Mouse (Mus musculus) neural tube, embryonic 11.5 days (tissue): Measurements from ENCODE around the gene Gm42791. TPM values are rescaled to one million over a fixed set of nuclear protein-coding genes. Genes with fewer than 3 reads are reported as not detected.
A peak's percentile ranks its signal among the peaks of the same experiment; 100 is the strongest.

ENCODE experiments used
- ATAC-seq: fragments of 200-750 bp; cut with Nextera tagmentation; 2 replicates; pipeline ENCODE4 v1.8.0; 2017; ENCODE audit warnings: moderate number of reproducible peaks, mild to moderate bottlenecking, moderate TSS enrichment, moderate library complexity; ENCODE audit not compliant: insufficient read depth, low FRiP score, low TSS enrichment
- DNase-seq: peaks from one replicate; pipeline ENCODE4 v3.0.0-alpha.2; 2015; ENCODE audit warnings: low spot score
- H3K27ac ChIP-seq: fragments of 300-500 bp; sonication (generic); 2 replicates; pipeline ENCODE4 v1.5.1; 2014; ENCODE audit warnings: low read depth, mild to moderate bottlenecking, low read length
- H3K27me3 ChIP-seq: fragments of 300-500 bp; sonication (generic); 2 replicates; pipeline ENCODE4 v1.6.1; 2014; ENCODE audit warnings: mild to moderate bottlenecking, low read length, mixed read lengths; ENCODE audit not compliant: control insufficient read depth, insufficient read depth
- H3K36me3 ChIP-seq: fragments of 300-500 bp; sonication (generic); 2 replicates; pipeline ENCODE4 v1.6.1; 2014; ENCODE audit warnings: mild to moderate bottlenecking, low read length, moderate library complexity, mixed read lengths; ENCODE audit not compliant: control insufficient read depth, insufficient read depth
- H3K4me1 ChIP-seq: fragments of 300-500 bp; sonication (generic); 2 replicates; pipeline ENCODE4 v1.6.1; 2014; ENCODE audit warnings: low read length, mixed read lengths; ENCODE audit not compliant: control insufficient read depth, insufficient read depth
- H3K4me2 ChIP-seq: fragments of 300-500 bp; sonication (generic); 2 replicates; pipeline ENCODE4 v1.6.1; 2014; ENCODE audit warnings: low read depth, mild to moderate bottlenecking, moderate library complexity
- H3K4me3 ChIP-seq: fragments of 300-500 bp; sonication (generic); 2 replicates; pipeline ENCODE4 v1.5.1; 2014; ENCODE audit warnings: low read depth, low read length
- H3K9ac ChIP-seq: fragments of 300-500 bp; sonication (generic); 2 replicates; pipeline ENCODE4 v1.6.1; 2014; ENCODE audit warnings: mild to moderate bottlenecking, low read length
- H3K9me3 ChIP-seq: fragments of 300-500 bp; sonication (generic); 2 replicates; pipeline ENCODE4 v1.6.1; 2016; ENCODE audit warnings: low read length; ENCODE audit not compliant: control insufficient read depth
- WGBS: fragments of 180-500 bp; shearing (Covaris S2); extraction: QIAGEN DNeasy Blood & Tissue Kit; methylation state at CpG from one replicate; pipeline ENCODE4 v1.1.7; 2014; 5-methylcytosine and 5-hydroxymethylcytosine counted together
- polyA plus RNA-seq: library from polyadenylated mRNA; unstranded; fragments of >200 nt; fragmentation: Nextera tagmentation; extraction: Ambion mirVana; gene quantifications from 2 replicates; pipeline ENCODE4 v1.2.1, GENCODE M21; 2014

Gene Gm42791
- polyA plus RNA-seq, 1 experiment from 2014 or later, result 2.0 TPM

DNA sequence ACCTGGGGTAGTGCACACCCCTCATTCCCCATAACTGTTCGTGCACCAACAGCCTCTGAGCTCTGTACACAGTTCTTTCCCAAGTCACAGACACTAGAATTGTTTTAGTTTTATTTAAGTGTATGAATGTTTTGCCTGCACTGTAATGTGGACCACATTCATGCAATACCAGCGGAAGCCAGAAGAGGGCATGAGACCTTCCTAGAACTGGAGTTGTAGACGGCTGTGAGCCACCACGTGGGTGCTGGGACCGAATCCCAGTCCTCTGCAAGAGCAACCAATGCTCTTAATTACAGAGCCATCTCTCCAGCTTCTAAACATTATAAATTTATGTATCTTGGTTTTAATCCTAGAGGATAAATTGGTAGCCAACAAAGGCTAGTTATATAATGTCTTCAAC is 48.2 kb downstream of the Gm42791 start:
- H3K36me3 ChIP-seq, result no peaks in the 10 kb centered on the region
- no peak overlapping the region for H3K4me3 ChIP-seq
- H3K27me3 ChIP-seq, result no peaks in the 10 kb centered on the region

DNA sequence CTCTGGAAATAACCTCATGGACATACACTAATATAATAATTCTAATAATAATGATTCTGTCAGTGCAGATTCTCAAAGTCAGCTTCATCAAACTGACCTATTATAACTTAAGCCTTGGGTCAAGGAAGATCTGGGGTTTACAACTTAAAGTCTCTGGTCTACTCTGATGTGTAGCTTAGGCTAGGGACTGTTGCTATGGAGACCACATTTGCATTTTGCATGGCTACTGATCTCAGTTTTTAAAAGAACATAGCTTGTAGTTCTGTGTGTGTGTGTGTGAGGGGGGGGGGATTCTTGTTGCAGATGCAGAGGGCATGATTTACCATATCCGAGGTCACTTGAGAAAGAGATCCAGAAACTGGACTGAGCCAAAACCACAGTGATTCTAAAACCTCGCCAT is 49.2 kb downstream of the Gm42791 start:
- Histone ChIP-seq H3K9ac (no peak overlapping the region), H3K4me3 (no peak overlapping the region), H3K27me3 (no peaks in the 10 kb centered on the region), H3K36me3 (no peaks in the 10 kb centered on the region), H3K4me1 (no peaks in the 10 kb centered on the region; the same call in 1 of the 2 replicates), H3K4me2 (no peak overlapping the region), H3K27ac (no peak overlapping the region), H3K9me3 (no peaks in the 10 kb centered on the region)
- ATAC-seq (no peak), DNase-seq (no peak)
- WGBS, result 81% methylated on average over 2 of the region's 2 CpGs

More for the DNA sequence above, 48.2 kb downstream of the Gm42791 start:
- no peak for DNase-seq
- Histone ChIP-seq H3K4me1 (no peaks in the 10 kb centered on the region; the same call in 1 of the 2 replicates), H3K9me3 (no peaks in the 10 kb centered on the region), H3K4me2 (no peak overlapping the region), H3K27ac (no peak overlapping the region), H3K9ac (no peak overlapping the region)
- WGBS, result 69% methylated on average over 5 of the region's 5 CpGs
- ATAC-seq, result no peak

DNA sequence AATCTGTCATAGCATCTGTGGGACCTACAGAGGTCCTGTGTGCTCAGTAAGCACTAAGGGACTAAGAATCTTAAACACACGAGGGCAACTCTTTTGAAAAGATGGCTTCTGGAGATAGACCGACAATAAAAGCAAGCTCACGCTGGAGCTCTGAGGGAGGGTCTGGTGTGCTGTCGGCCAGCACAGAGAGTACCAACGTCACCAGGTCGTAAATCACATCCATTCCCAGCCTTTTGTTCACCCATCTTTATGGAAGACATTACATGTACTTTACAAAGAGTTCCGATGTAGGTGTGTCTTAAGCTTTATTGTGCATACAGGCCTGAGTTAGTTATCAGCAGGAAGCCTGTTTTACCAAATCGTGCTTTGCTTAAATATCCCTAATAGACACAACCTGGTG is 50.9 kb downstream of the Gm42791 start:
- H3K9ac ChIP-seq, result 0 out of 2 replicates have a peak overlapping the region, but pooled peaks have one; percentile 26
- peak; percentile 60; the same call in 1 of the 2 replicates for ATAC-seq
- WGBS, result 28% methylated on average over 8 of the region's 8 CpGs
- DNase-seq, result no peak
- no peaks in the 10 kb centered on the region for H3K36me3 ChIP-seq
- no peak overlapping the region for H3K27ac ChIP-seq
- no peaks in the 10 kb centered on the region for H3K27me3 ChIP-seq
- peak overlapping the region; percentile 1; the same call in 1 of the 2 replicates for H3K4me2 ChIP-seq
- H3K4me1 ChIP-seq, result peaks cover 3% of the 10 kb centered on the region; the same call in 1 of the 2 replicates
- no peaks in the 10 kb centered on the region for H3K9me3 ChIP-seq
- H3K4me3 ChIP-seq, result no peak overlapping the region

DNA sequence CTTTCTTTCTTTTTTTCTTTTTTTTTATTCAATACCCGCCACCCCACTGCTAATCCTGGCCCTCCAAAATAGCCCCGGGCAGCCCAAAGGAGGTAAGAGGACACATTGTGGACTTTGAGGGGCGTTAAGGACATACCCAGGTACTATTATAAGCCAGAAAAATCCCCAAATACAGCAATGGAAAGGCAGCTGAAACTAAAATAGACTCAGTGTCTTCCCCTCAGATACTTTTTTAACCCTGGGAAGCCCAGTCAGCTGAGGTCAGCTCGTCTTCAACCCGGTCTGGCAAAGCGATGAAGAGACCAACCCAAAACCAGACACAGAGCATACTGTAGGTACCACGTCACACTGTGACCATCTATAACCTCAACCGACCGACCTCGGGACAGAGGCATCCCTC is 51.5 kb downstream of the Gm42791 start:
- DNase-seq, result no peak
- H3K36me3 ChIP-seq, result no peaks in the 10 kb centered on the region
- no peak overlapping the region for H3K4me3 ChIP-seq
- H3K27ac ChIP-seq, result no peak overlapping the region
- H3K27me3 ChIP-seq, result no peaks in the 10 kb centered on the region
- WGBS, result 75% methylated on average over 10 of the region's 10 CpGs
- no peak overlapping the region for H3K9ac ChIP-seq
- no peak overlapping the region for H3K4me2 ChIP-seq
- no peaks in the 10 kb centered on the region for H3K9me3 ChIP-seq
- peaks cover 3% of the 10 kb centered on the region; the same call in 1 of the 2 replicates for H3K4me1 ChIP-seq
- ATAC-seq, result 0 out of 2 replicates have a peak, but pooled peaks have one; percentile 49

DNA sequence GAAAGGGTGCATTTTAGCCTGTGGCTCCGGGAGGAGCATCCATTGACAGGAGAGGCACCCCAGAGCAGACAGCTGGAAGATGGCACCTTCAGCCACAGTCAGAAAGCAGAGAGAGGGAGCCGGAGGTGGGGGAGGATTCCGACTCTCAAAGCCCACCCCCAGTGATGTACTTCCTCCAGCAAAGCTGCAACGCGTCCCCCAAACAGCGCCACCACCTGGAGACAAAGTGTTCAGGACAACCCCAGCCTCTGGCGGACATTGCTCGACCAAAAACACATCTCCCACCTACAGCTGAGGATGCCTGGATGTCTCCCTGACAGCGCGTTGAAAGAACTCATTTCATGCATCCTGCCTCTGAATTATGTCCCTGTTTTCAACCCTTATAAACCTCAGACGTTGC is 52.0 kb downstream of the Gm42791 start:
- H3K36me3 ChIP-seq, result no peaks in the 10 kb centered on the region
- WGBS, result 71% methylated on average over 11 of the region's 11 CpGs
- H3K9ac ChIP-seq, result no peak overlapping the region
- DNase-seq, result peak; percentile 37
- H3K27me3 ChIP-seq, result no peaks in the 10 kb centered on the region
- no peak overlapping the region for H3K4me3 ChIP-seq
- no peak overlapping the region for H3K4me2 ChIP-seq
- H3K4me1 ChIP-seq, result peaks cover 3% of the 10 kb centered on the region; the same call in 1 of the 2 replicates
- no peaks in the 10 kb centered on the region for H3K9me3 ChIP-seq
- ATAC-seq, result 0 out of 2 replicates have a peak, but pooled peaks have one; percentile 33
- H3K27ac ChIP-seq, result no peak overlapping the region

DNA sequence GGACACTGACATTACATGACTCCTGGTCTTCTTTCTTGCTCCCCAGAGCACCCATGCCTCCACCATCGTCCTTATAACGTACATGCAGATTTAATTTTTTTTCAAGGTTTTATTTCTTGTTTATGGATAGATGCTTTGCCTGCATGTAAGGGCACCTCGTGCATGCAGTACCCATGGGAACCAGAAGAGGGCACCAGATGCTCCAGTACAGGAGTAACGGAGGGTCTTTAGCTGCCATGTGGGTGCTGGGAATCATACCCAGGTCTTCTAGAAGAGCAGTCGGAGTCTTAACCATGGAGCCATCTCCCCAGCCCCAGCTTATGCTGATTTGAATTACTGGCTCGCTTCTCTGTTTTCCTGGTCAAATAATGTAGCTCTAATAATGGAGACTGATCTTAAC is 52.6 kb downstream of the Gm42791 start:
- no peak overlapping the region for H3K4me2 ChIP-seq
- no peaks in the 10 kb centered on the region for H3K36me3 ChIP-seq
- no peak overlapping the region for H3K4me3 ChIP-seq
- 94% methylated on average over 6 of the region's 6 CpGs for WGBS
- no peaks in the 10 kb centered on the region for H3K9me3 ChIP-seq
- H3K4me1 ChIP-seq, result peaks cover 3% of the 10 kb centered on the region; the same call in 1 of the 2 replicates
- H3K27ac ChIP-seq, result no peak overlapping the region
- no peak overlapping the region for H3K9ac ChIP-seq
- no peaks in the 10 kb centered on the region for H3K27me3 ChIP-seq
- DNase-seq (no peak), ATAC-seq (no peak)

DNA sequence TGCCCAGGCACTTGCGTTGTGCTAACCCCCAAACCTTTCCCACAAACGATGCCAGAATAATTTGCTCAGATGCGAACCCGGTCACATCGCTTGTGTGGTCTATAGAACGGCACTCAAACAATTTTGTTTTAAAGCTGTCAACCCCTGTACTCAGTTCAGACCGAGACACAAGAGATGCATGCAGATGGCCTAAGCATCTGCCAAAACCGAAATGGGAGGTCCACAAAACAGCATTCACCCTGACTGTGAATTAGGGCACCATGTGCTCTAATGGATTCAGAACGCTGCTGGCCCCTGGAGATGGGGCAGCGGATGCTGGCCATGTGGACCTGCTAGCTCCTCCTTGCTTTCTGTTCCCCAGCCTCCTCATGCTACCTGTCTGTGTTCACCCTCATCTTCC is 53.1 kb downstream of the Gm42791 start:
- no peak overlapping the region for H3K4me2 ChIP-seq
- no peak overlapping the region for H3K9ac ChIP-seq
- H3K4me3 ChIP-seq, result no peak overlapping the region
- 87% methylated on average over 10 of the region's 10 CpGs for WGBS
- no peaks in the 10 kb centered on the region for H3K36me3 ChIP-seq
- H3K27ac ChIP-seq, result no peak overlapping the region
- H3K27me3 ChIP-seq, result no peaks in the 10 kb centered on the region
- no peak for ATAC-seq
- H3K4me1 ChIP-seq, result peaks cover 3% of the 10 kb centered on the region; the same call in 1 of the 2 replicates
- no peaks in the 10 kb centered on the region for H3K9me3 ChIP-seq
- no peak for DNase-seq

DNA sequence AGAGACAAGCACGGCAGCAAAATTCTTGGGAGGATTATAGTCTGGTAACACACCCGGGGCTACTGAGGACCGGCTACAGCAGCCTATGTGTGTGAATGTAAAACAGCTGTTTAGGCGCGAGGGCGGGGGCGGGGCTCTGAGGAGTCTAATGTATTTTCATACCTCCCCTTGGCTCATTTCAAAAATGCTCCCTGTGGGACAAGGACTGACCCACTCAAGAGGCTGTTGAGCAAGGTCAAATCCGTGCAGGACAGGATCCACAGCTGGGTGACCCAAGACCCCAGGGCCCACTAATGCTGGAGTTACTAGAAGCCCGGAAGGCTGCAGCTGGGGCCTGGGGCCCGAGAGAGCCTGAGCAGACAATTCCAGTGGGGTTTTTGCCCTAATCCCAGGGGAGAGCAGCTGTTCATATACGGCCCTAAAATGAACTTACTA is 55.0 kb downstream of the Gm42791 start:
- no peak overlapping the region for H3K9ac ChIP-seq
- no peak for DNase-seq
- H3K27ac ChIP-seq, result no peak overlapping the region
- no peaks in the 10 kb centered on the region for H3K9me3 ChIP-seq
- H3K4me1 ChIP-seq, result peaks cover 8% of the 10 kb centered on the region; the same call in 1 of the 2 replicates
- H3K4me3 ChIP-seq, result no peak overlapping the region
- H3K27me3 ChIP-seq, result no peaks in the 10 kb centered on the region
- H3K36me3 ChIP-seq, result no peaks in the 10 kb centered on the region
- no peak overlapping the region for H3K4me2 ChIP-seq
- no peak for ATAC-seq
- WGBS, result 65% methylated on average over 11 of the region's 11 CpGs

DNA sequence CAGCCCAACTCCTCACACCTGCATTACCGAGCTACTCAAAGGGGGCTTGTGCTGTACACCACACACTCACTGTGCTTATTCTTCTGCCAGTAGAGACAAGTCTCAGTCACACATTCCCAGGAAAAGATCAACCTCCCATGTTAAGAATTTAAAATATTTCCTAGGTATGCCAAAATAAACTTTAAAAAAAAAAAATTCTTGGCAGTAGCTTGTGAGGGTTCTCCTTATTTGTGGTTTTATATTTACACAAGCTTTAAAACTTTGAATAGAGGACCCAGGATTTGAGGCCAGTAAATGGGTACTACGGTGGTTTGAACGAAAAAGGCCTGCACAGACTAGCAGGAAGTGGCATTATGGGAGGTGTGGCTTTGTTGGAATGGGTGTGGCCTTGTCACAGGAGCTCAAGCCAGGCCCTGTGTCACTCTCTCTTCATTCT is 58.4 kb downstream of the Gm42791 start:
- Histone ChIP-seq H3K4me2 (no peak overlapping the region), H3K4me1 (0 out of 2 replicates have a peak, but pooled peaks cover 10% of the 10 kb centered on the region), H3K27ac (no peak overlapping the region), H3K27me3 (no peaks in the 10 kb centered on the region), H3K9ac (no peak overlapping the region), H3K4me3 (no peak overlapping the region), H3K9me3 (no peaks in the 10 kb centered on the region), H3K36me3 (no peaks in the 10 kb centered on the region)
- ATAC-seq, result no peak
- DNase-seq, result no peak
- 92% methylated on average over 3 of the region's 3 CpGs for WGBS
